Mouse (Mus musculus) heart, postnatal 10 days (tissue): ENCODE measurements at regions not wholly inside any gene's neighbourhood (a gene's known extent, or its start where the extent isn't known, plus 50 kb on each side); places are given as distances from the start of the nearest gene placed in this dataset.
"Not testable (repeated sequence)": the region's sequence is repeated elsewhere in the genome, so short reads cannot be mapped to it uniquely, and the experiment has no call there.

ENCODE experiments used
- DNase-seq, 2 experiments: peaks; one replicate each; pipeline ENCODE4 v3.0.0; 2021
- intact Hi-C: fragments of 180-260 bp; cut with DNase I; formaldehyde crosslinking; loops from one replicate; pipeline ENCODE4 v1.15.1; 2025

DNA sequence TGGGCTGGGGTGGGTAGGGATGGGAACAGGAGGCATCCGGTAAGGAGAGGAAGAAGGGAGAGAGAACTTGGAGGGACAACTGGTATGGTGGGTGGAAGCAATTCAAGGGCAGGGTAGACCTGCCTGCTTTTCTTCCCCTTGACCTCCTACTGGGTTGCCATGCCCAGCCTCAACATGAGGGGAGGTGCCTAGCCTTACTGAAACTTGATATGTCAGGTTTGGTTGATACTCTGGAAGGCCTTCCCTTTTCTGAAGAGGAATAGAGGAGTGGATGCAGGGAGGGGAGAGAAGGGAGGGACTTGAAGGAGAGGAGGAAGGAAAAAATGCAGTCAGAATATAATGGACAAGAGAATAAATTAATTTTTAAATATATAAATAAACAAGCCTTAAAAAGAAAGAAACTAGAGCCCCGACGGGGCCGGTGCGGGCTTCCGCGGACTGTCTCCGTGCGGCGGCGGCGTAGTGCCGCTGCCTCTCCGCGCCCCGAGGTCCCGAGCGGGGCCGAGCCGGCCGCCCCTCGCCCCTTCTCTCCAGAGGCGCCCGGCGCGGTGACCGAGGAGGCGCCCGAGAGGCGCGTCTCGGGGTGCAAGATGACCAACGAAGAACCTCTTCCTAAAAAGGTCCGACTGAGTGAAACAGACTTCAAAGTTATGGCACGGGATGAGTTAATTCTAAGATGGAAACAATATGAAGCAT, 265.2 kb upstream of the Cdh4 start:
- DNase-seq, intact Hi-C loops: not testable (repeated sequence)

DNA sequence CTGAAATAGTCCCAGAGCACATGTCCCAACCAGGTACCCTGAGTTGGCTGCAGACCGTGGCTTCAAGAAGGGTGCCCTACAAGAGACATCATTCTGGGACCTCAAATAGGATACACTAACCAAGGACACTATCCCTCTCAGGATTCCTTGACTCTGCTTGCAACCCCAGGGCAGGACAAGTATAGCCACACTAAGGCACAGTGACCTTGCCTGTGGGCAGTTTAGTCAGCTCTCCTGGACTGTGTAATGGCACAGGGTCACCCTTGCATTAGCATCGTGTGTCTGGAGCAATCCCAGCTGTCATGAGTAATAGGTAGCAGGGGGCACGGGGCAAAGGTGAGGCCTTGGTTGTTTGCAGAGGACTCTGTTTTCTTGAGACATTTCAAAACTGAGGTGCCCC, 260.9 kb upstream of the Cdh4 start:
- DNase-seq = no peak
- intact Hi-C loops = no loop called here

DNA sequence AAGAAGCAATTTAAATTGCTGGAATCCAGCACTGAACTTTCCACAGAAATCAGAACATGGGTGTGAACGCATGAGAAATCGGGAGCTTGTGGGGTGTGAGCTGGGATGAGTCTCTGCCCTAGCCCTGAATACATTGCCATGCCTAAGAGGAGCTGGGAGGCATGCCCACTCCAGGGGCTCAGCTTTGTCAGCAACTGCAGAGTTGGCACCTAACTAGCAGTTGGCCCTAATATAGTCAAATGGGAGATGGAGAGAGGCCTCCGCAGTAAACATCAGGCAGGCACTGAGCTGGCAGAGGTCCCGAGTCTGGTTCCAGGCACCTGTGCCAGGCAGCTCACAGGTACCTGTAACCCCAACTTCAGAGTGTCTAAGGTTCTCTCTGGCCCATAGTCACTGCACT, 260.1 kb upstream of the Cdh4 start:
- intact Hi-C loops = no loop called here
- no peak for DNase-seq

DNA sequence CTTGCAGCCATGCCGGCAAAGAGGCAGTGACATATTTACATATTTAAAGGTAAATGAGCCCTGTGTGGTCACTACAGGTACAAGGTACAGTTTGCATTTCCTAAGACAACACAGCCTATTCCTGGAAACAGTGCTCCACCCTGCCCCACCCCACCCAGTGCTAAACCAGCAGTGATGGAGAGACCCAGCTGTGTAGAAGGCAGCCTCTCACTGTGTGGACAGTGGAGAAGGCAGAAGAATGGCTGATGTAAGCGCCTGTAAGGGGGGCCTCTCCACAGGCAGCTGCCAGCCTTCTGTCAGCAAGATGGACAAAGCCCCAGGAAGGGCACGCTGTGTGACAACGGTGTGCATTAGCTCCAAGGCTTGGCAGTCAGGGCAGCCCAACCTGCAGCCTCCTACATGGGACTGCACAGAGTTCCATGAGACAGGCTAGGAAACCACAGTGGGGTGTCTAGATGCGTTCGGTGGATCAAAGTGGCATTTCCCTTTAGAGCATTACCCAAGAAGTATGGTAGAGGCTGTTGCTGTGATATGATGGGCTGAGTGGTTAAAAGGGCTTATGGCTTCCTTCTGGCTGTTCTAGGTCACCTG, 249.2 kb upstream of the Cdh4 start:
- intact Hi-C loops = loop anchor here (2.0 to 10.0 kb wide), 5 partner anchors 436 to 688 kb away; no protein-coding TSS in a partner anchor
- no peak for DNase-seq

DNA sequence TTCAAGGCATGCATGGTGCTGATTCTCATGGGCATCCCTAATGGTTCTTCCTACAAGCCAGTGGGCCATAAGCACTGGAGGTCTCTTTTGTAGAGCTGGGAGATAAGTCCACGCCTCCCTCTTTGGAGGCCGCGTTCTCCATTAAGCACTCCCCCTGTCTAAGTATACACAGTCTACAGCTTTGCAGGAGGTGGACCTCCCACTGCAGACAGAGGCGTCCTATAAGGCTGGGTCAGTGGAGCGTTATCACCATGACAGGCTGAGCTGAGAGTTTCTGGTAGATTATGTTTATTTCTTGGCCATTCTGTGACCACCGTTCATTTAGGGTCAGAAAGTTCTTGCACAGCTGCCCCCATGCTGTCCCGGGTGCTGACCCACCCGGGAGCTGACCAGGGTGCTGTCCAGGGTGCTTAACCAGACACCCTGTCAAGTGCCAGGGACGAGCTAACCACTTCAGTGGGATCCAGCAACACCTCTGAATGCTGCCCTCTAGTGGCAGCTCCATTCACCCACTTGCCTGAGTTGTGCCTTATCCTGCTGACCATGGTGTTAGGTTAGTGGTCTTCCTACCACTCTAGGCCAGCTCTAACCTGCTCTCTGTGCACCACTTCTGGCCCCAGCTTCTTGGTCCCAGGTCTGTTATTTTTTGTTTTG, 248.6 kb upstream of the Cdh4 start:
- intact Hi-C loops = loop anchor here (2.0 to 10.0 kb wide), 5 partner anchors 436 to 689 kb away; no protein-coding TSS in a partner anchor
- DNase-seq = peak; percentile 76 to 87

DNA sequence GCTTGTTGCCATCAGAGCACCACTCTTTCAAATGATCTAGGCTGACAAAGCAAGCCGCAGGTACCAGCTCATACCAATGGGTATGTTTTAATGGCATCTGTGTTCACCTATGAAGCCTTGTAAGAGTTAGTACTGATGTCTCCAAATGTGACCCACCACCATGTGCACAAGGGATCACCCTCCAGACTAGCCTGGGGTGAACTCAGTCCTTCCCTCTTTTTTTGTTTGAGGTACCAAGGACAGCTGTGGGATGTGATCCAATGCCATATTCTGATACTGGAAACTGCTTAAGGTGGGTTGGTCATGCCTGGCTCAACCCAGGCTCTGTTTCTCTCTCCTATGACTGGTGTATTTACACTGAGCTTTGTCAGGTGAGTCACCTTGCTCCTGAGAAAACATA, 244.8 kb upstream of the Cdh4 start:
- intact Hi-C loops = loop anchor here (10.0 kb wide), 3 partner anchors 573 to 693 kb away; no protein-coding TSS in a partner anchor
- DNase-seq = no peak

DNA sequence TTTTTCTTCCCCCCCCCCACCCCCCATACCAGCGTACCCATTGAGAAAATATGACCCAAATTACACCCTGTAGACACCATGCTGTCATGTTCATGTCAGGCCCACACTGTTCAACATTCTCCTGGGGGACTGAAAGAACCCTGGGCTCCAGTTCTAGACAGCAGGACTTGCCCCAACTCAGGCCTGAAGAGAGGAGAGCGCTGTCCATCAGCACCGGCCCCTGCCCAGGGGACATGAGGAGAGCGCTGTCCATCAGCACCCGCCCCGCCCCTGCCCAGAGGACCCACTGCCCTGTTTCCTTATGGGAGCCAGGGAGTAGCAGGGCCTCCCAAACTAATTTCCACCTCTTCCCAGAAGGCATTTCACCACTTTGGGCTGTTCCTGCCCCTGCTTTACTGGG, 241.7 kb upstream of the Cdh4 start:
- intact Hi-C loops = no loop called here
- DNase-seq = peak; percentile 52 to 73

DNA sequence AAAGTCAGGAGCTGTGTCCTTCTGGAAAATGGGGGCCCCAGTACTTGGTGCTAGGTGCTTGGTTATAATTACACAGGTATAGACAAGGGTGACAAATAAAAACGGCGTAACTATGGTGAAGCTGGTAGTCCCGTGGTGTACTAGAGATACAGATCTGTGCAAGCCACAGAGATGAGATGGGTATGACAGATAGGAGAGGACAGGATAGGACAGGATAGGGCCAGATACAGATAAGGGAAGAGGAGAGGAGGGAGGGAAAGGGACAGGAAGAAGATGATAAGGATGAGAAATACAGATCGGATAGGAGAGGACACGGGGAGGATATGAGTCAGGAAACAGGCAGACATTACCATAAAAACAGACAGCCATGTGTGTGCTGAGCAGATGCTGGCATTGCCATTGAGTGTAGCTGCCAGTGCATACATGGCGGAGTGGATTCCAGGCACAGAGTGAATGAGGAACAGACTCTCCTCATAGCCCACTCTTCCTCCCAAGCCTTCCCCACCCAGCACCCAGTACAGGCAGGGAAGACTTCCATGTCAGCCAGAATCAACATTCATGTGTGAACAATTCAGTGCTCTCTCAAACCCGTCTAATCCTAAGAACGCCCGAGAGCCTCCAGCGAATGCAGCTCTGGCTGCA, 231.9 kb upstream of the Cdh4 start:
- no peak for DNase-seq
- intact Hi-C loops = no loop called here

DNA sequence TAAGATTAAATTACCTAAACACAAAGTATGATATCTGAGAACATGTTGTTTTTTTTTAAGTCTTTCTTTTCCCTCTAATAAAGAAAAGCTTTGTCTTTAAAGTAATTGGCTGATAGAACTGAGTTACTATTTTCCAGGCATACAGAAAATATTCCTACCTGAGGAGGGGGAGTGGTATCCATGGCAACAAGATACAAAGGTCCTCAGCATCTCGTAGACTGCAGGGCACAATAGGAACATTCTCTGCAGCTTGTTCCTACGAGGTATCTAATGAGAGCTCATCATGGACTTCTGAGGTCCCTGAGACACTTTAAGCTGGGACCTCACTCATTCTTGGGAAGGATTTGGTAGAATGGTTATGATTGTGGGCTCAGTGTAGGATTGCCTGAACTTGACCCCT, 225.5 kb upstream of the Cdh4 start:
- intact Hi-C loops = no loop called here
- no peak for DNase-seq

DNA sequence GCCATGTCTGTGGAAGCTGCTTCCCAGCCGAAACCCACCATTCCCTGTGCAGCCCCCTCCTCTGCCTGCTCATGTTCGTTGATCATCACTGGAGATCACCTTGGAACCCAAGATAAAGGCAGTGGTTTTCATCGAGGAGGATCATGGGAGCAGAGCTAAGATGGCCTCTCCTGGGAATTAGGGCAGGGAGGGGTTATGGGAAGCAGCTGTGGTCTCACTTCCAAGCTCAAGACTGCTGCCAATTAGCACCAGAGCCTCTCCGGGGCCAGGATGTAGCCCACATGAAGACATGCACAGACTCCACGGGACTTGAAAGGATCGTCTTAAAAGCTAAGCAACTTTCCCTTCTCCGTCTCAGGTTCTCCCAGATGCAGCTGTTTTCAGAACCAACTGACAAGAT, 214.1 kb upstream of the Cdh4 start:
- intact Hi-C loops = no loop called here
- DNase-seq = no peak

DNA sequence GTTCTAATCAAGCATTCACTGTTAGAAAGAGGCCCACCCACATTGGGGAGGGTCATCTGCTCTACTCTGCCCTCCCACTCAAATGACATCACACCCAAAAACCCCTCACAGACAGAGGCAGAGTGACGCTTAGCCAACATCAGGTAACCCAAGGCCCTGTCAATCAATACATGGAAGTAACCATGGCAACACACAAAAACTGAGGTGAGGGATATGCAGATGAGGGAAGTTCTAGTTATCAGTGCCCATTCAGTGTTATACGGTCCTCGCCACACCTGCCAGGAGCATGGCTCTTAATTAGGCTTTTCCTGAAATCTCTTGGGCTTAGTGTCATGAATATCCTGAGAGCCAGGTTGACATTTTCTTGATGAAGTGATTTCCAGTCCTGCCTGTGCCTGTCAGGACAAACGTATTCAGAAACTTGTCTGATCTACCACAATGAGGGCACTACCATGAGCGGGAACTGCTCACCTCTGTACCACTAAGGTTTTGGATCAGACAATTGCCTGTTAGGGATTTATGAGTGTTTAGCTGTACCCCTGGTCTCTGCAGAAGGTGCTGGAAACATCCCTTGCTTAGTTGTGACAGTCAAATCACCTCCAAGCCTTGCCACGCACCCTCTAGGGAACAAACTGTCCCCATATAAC, 210.4 kb upstream of the Cdh4 start:
- DNase-seq = no peak
- intact Hi-C loops = no loop called here

DNA sequence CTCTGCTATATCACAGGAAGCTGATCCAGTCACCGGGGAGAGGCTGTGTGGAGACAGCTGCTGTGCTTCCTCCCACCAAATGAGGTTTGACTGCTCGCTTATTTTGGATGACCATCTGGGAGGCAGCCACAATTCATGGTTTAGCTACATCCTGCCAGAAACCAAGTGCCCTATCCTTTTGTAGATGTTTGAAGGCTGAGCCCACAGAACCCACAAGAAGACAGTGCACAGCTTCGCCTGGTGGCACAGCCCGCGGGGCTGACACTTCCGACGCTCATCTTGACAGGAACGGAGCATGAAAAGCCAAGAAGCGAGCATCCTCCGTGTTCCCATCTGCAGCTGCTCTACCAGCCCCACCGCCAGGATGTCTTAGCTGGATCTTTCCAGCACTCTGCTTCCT, 204.1 kb upstream of the Cdh4 start:
- intact Hi-C loops = no loop called here
- DNase-seq = peak in 1 of 2 experiments; percentile 2

DNA sequence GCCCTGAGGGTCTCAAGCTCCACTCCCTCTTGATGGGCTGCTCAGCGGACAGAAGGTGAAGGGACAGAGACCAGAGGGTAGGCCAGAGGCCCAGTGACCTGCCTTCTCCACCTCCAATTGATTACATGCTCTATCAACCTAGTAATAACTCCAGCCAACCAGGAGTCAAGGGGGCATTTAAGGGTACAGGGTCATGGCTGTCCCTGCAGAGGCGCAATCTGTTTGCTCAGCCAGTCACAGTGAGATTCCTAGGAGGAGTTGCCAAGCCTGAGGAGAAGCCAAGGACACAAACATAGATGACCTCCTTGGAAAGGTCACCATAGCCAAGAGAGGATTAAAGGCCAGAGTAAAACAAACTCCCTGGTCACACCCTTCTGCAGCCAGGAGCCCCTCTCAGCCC, 181.3 kb upstream of the Cdh4 start:
- intact Hi-C loops = no loop called here
- no peak for DNase-seq

DNA sequence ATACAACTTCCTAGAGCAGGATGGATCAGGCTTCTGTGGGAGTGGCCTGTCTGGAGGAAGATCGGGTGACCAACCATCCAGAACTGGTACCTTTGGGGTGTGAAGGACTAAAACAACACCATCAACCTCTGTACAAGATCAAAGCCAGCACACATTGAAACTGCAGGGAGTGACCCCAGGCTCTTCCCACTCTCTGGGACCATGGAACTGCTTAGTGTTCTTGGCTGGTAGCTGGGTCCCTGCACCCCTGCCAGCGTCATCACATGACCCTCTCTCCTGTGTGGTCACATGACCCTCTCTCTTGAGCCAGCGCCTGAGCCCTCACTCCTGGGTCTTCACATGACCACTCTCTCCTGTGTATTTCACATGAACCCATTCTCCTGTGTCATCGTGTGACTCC, 178.3 kb upstream of the Cdh4 start:
- no peak for DNase-seq
- intact Hi-C loops = no loop called here

DNA sequence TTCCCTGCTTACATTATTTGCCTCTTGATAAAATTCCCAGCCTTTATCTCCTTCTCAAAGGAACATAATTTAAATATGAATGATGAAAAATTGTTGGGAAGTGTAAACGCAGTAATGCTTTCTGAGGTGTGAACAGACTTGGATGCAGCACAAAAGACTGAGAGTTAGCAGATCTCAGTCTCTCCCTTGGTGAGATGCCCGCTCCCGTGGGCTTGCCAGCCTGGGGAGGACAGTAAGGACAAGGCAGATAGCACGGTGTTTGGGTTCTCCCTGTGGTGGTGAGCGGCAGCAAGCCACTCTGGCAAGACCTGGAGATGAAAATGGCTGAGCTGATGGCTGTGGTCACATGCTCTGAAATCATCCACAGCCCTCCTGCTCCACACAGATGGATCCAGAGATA, 176.8 kb upstream of the Cdh4 start:
- DNase-seq = no peak
- intact Hi-C loops = no loop called here

DNA sequence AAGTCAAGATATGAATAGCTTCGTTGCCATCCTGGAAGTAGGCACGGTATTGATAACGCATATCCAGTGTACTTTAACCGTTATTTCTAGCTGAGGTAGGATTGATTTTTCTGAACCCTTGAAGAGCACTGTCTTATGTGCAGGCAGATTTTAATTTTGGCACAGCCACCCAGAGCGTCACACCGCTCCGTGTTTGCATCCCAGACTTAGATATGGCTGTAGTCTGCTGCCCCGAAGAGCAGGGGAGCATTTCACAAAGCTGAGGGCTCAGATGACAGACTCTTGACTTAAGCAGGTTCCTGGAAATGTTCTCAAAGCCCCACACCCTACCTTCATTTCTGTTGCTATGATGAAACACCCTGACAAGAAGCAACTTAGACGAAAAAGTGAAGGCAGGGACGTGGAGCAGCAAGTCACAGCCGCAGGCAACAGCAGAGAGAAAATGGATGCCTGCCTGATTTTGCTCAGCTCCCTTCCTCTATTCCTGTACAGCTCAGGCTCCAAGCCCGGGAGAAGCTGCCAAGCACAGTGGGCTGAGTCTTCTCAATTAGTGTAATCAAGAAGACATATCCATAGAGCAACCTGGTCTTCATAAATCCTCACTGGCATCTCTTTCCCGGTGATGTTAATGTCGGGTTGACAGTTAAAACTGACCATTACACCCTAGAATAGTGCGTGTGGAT, 164.9 kb upstream of the Cdh4 start:
- intact Hi-C loops = no loop called here

DNA sequence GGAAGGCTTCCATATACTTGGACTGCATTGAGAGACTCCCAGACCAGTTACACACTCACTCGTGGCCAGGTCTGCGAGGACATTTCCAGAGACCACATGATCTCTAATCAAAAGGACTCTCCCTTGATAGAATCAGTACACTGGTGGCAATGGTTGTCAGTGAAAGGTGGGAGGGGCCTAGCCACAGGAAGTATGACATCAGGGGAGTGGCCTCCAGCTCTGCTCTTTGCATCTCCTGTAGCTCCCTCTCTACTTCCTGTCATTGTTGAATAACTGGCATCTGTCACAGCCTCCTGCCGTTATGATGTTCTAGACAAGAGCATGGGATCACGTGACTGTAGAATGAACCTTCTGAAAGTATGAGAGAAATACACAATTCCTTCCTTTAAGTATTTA, 164.3 kb upstream of the Cdh4 start:
- intact Hi-C loops = no loop called here
- DNase-seq = peak in 1 of 2 experiments; percentile 6

More for the DNA sequence above, 164.9 kb upstream of the Cdh4 start:
- no peak for DNase-seq

DNA sequence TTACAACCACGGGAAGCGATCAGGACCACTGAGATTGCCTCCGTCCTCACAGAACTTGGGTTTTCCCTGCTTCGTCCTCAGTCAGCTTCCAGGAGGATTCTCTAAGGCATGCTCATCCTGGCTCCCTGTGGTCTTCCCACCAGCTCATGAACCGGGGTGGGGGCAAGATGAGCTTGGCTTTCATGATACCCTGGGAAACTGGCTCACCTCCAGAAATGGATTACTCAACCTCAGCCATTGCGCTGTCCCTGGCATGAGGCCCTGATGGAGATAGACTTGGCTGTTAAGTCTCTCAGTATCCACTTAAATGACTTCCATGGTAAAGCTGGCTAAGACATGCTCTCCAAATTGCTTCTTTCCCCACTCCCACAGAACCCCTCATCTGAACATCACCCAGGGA, 160.0 kb upstream of the Cdh4 start:
- DNase-seq = no peak
- intact Hi-C loops = no loop called here

DNA sequence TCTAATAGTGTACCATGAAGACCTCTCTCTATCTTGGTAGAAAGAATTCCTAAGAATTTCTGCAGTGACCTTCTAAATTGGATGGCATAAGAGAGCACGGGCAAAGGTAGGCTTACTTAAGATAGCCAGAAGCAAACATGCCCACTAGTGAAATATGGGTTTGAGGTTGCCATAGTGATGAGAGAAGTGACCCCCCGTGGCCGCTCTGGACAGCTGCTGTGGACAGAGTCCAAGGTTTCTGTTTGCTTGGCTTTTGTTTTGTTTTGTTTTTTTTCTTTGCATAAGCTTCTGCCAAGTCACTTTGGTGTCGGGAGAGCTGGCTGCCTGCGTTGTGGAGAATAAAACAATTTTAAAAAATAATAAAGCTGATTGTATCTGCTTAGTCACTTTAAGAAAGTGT, 151.8 kb upstream of the Cdh4 start:
- no peak for DNase-seq
- intact Hi-C loops = no loop called here

DNA sequence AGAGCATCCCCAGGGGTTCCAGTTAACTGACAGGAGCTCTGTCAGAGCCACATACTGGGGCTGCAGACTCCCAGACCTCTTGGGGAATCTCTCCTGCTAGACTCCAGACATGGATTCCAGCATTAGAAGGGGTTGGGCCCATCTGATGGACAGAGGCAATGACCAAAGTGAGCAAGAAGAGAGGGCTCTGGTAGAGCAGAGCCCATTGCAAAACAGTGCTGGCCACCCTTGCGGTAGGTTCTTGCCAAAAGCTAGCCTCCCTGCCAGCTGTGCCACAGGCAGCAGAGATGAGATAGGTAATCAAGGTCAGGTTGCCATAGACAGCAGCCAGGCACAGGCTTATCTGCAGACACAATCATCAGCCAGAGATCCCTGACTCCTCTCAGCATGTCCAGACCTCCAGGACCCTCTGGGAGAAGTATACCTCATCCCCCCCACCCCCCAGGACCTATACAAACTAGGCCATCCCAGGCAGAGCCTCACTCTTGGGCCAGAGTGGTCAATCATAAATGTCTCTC, 151.1 kb upstream of the Cdh4 start:
- DNase-seq = no peak
- intact Hi-C loops = no loop called here
